Mouse (Mus musculus): ENCODE measurements around the gene Msantd1. TPM values are rescaled to one million over a fixed set of nuclear protein-coding genes. Genes with fewer than 3 reads are reported as not detected.

The Msantd1 gene
- total RNA-seq, 1 experiment: 1.1 TPM

GRCm38 (mm10) chr5:34885250-34885649, 22.6 kb upstream of the Msantd1 start:
- Histone ChIP-seq H3K4me3 (ENCODE audit: insufficient read depth in 1 of 2, low read depth in 1 of 2, low read length in 2 of 2, poor library complexity in 1 of 2, severe bottlenecking in 1 of 2) (no peak overlapping the region), H3K36me3 (ENCODE audit: control insufficient read depth, insufficient read depth, low read length, poor library complexity, severe bottlenecking) (peaks cover 6% of the 10 kb centered on the region; the same call in 1 of the 2 replicates), H3K9ac (ENCODE audit: insufficient read depth, low read depth, low read length, poor library complexity, severe bottlenecking) (no peak overlapping the region), H3K9me3 (ENCODE audit: control insufficient read depth, insufficient read depth, low read depth, low read length) (no peaks in the 10 kb centered on the region), H3K27ac (ENCODE audit: insufficient read depth, low read depth, low read length, poor library complexity, severe bottlenecking) (no peak overlapping the region), H3K4me1 (ENCODE audit: control insufficient read depth in 2 of 2, insufficient read depth in 2 of 2, low read length in 2 of 2, poor library complexity in 1 of 2) (no peaks in the 10 kb centered on the region)
- in situ Hi-C loops (cut with MboI; ENCODE audit: low sequenced_read_pairs in 2 of 2, unreplicated experiment in 2 of 2): no loop called here
- no peak for DNase-seq (ENCODE audit: low read depth, low spot score)
- TF ChIP-seq MAFK (IDR thresholded peaks at IDR 0.05; ENCODE audit: insufficient read depth, low read depth, low read length) (no peak), ZNF384 (IDR thresholded peaks at IDR 0.05; ENCODE audit: low read depth, low read length) (no peak), CHD2 (IDR thresholded peaks at IDR 0.05; ENCODE audit: low read depth, low read length) (no peak), HCFC1 (IDR thresholded peaks at IDR 0.05; ENCODE audit: borderline replicate concordance, insufficient read depth, low read length) (no peak), ZC3H11A (IDR thresholded peaks at IDR 0.05; ENCODE audit: borderline replicate concordance, low read depth, low read length) (no peak)

DNA sequence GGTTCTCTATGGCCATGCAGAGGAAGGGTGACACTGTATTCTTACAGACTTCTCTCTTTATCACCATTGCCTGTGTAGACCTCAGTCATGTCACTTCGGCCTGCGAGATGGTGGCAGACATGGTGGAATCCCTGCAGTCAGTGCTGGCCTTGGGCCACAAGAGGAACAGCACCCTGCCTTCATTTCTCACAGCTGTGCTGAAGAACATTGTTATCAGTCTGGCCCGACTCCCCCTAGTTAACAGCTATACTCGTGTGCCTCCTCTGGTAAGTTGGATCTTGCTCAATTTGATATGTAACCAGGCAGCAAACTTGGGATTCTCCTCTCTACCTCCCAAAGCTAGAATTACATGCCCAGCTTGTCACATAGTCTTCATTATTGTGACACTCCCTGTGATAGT, 18.6 kb upstream of the Msantd1 start:
- no peak for TF ChIP-seq CHD2 (IDR thresholded peaks at IDR 0.05; ENCODE audit: low read depth, low read length)
- TF ChIP-seq HCFC1 (IDR thresholded peaks at IDR 0.05; ENCODE audit: borderline replicate concordance, insufficient read depth, low read length): no peak
- no peak for TF ChIP-seq ZC3H11A (IDR thresholded peaks at IDR 0.05; ENCODE audit: borderline replicate concordance, low read depth, low read length)
- in situ Hi-C loops (cut with MboI; ENCODE audit: low sequenced_read_pairs in 2 of 2, unreplicated experiment in 2 of 2): no loop called here
- Histone ChIP-seq H3K27ac (ENCODE audit: insufficient read depth, low read depth, low read length, poor library complexity, severe bottlenecking) (no peak overlapping the region), H3K4me3 (ENCODE audit: insufficient read depth in 1 of 2, low read depth in 1 of 2, low read length in 2 of 2, poor library complexity in 1 of 2, severe bottlenecking in 1 of 2) (no peak overlapping the region), H3K36me3 (ENCODE audit: control insufficient read depth, insufficient read depth, low read length, poor library complexity, severe bottlenecking) (peaks cover 6% of the 10 kb centered on the region), H3K9ac (ENCODE audit: insufficient read depth, low read depth, low read length, poor library complexity, severe bottlenecking) (no peak overlapping the region), H3K4me1 (ENCODE audit: control insufficient read depth in 2 of 2, insufficient read depth in 2 of 2, low read length in 2 of 2, poor library complexity in 1 of 2) (no peaks in the 10 kb centered on the region), H3K9me3 (ENCODE audit: control insufficient read depth, insufficient read depth, low read depth, low read length) (no peaks in the 10 kb centered on the region)
- no peak for DNase-seq (ENCODE audit: low read depth, low spot score)

DNA sequence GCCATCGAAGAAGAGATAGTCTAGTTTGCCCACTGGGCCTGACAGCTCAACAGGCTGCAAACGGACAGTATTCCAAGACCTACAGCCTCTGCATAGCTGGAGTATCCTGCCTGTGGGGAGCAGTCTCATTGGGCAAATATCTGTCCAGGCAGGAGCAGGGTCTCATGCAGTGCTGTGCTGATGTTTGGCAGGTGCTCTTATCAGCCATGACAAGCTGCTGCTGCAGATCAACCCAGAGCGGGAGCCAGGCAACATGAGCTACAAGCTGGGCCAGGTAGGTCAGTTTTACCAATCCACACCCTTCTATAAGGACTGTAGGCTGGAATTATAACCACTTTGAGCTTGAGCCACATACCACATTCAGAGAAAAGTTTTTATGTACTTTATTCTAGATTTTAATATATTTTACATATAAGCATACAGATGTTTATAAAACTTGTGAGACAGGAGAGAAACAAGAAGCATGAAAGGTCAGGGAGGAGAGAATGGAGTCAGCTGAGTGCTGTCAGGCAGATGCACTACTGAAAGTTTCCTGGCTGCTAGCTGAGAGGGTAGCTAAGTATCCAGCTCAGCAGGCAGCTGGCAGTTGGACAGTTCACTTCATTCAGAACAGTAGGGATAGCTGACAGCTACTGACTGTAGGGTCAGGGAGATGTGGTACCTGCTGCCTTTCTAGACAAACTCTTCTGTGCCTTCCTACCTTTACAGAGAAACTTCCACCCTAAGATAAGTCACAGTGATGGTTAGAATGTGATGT, 10.9 kb upstream of the Msantd1 start:
- H3K4me1 ChIP-seq (ENCODE audit: control insufficient read depth in 2 of 2, insufficient read depth in 2 of 2, low read length in 2 of 2, poor library complexity in 1 of 2): no peaks in the 10 kb centered on the region
- in situ Hi-C loops (cut with MboI; ENCODE audit: low sequenced_read_pairs in 2 of 2, unreplicated experiment in 2 of 2): no loop called here
- no peak overlapping the region for H3K27ac ChIP-seq (ENCODE audit: insufficient read depth, low read depth, low read length, poor library complexity, severe bottlenecking)
- H3K9me3 ChIP-seq (ENCODE audit: control insufficient read depth, insufficient read depth, low read depth, low read length): no peaks in the 10 kb centered on the region
- no peak for TF ChIP-seq ZC3H11A (IDR thresholded peaks at IDR 0.05; ENCODE audit: borderline replicate concordance, low read depth, low read length)
- TF ChIP-seq CHD2 (IDR thresholded peaks at IDR 0.05; ENCODE audit: low read depth, low read length): no peak
- TF ChIP-seq MAFK (IDR thresholded peaks at IDR 0.05; ENCODE audit: insufficient read depth, low read depth, low read length): no peak
- no peak for TF ChIP-seq HCFC1 (IDR thresholded peaks at IDR 0.05; ENCODE audit: borderline replicate concordance, insufficient read depth, low read length)
- TF ChIP-seq ZNF384 (IDR thresholded peaks at IDR 0.05; ENCODE audit: low read depth, low read length): no peak
- peaks cover 17% of the 10 kb centered on the region for H3K36me3 ChIP-seq (ENCODE audit: control insufficient read depth, insufficient read depth, low read length, poor library complexity, severe bottlenecking)
- H3K9ac ChIP-seq (ENCODE audit: insufficient read depth, low read depth, low read length, poor library complexity, severe bottlenecking): no peak overlapping the region
- DNase-seq (ENCODE audit: low read depth, low spot score): no peak
- no peak overlapping the region for H3K4me3 ChIP-seq (ENCODE audit: insufficient read depth in 1 of 2, low read depth in 1 of 2, low read length in 2 of 2, poor library complexity in 1 of 2, severe bottlenecking in 1 of 2)

- DNase-seq (ENCODE audit: low read depth, low spot score): no peak
- in situ Hi-C loops (cut with MboI; ENCODE audit: low sequenced_read_pairs in 2 of 2, unreplicated experiment in 2 of 2): no loop called here
- Histone ChIP-seq H3K4me1 (ENCODE audit: control insufficient read depth in 2 of 2, insufficient read depth in 2 of 2, low read length in 2 of 2, poor library complexity in 1 of 2) (0 out of 4 replicates have a peak, but pooled peaks cover 0 to 1% of the 10 kb centered on the region in 2 experiments), H3K9ac (ENCODE audit: insufficient read depth, low read depth, low read length, poor library complexity, severe bottlenecking) (no peak overlapping the region), H3K4me3 (ENCODE audit: insufficient read depth in 1 of 2, low read depth in 1 of 2, low read length in 2 of 2, poor library complexity in 1 of 2, severe bottlenecking in 1 of 2) (no peak overlapping the region), H3K9me3 (ENCODE audit: control insufficient read depth, insufficient read depth, low read depth, low read length) (no peaks in the 10 kb centered on the region), H3K27ac (ENCODE audit: insufficient read depth, low read depth, low read length, poor library complexity, severe bottlenecking) (no peak overlapping the region), H3K36me3 (ENCODE audit: control insufficient read depth, insufficient read depth, low read length, poor library complexity, severe bottlenecking) (peaks cover 20% of the 10 kb centered on the region)
- TF ChIP-seq ZNF384 (IDR thresholded peaks at IDR 0.05; ENCODE audit: low read depth, low read length): no peak
- TF ChIP-seq MAFK (IDR thresholded peaks at IDR 0.05; ENCODE audit: insufficient read depth, low read depth, low read length): no peak
Measured at GRCm38 (mm10) chr5:34899787-34900469, 7.9 kb upstream of the Msantd1 start.
